Mouse (Mus musculus) intestine, postnatal 0 days (tissue): ENCODE measurements around the gene Eif1ax. TPM values are rescaled to one million over a fixed set of nuclear protein-coding genes. Genes with fewer than 3 reads are reported as not detected.
A peak's percentile ranks its signal among the peaks of the same experiment; 100 is the strongest.
"Not testable (repeated sequence)": the region's sequence is repeated elsewhere in the genome, so short reads cannot be mapped to it uniquely, and the experiment has no call there.

Experiments used
- ATAC-seq: fragments of 200-750 bp; cut with Nextera tagmentation; 2 replicates; pipeline ENCODE4 v1.8.0; 2017; ENCODE audit warnings: mild to moderate bottlenecking, moderate TSS enrichment, moderate library complexity
- H3K27ac ChIP-seq: fragments of 300-500 bp; sonication (generic); 2 replicates; pipeline ENCODE4 v1.5.1; 2014; ENCODE audit warnings: mild to moderate bottlenecking, low read depth, low read length, moderate library complexity
- H3K27me3 ChIP-seq: fragments of 300-500 bp; sonication (generic); replicated peaks from 2 replicates; pipeline ENCODE4 v1.6.1; 2014; ENCODE audit warnings: low read length, mixed read lengths; ENCODE audit not compliant: control insufficient read depth, insufficient read depth
- H3K36me3 ChIP-seq: fragments of 300-500 bp; sonication (generic); 2 replicates; pipeline ENCODE4 v1.6.1; 2014; ENCODE audit warnings: mild to moderate bottlenecking, moderate library complexity; ENCODE audit not compliant: control insufficient read depth, insufficient read depth
- H3K4me1 ChIP-seq: fragments of 300-500 bp; sonication (generic); replicated peaks from 2 replicates; pipeline ENCODE4 v1.6.1; 2014; ENCODE audit warnings: antibody characterized with exemption, low read length, mixed read lengths; ENCODE audit not compliant: control insufficient read depth, insufficient read depth
- H3K4me2 ChIP-seq: fragments of 300-500 bp; sonication (generic); replicated peaks from 2 replicates; pipeline ENCODE4 v1.6.1; 2014; ENCODE audit warnings: low read depth, mild to moderate bottlenecking, moderate library complexity
- H3K4me3 ChIP-seq: fragments of 300-500 bp; sonication (generic); 2 replicates; pipeline ENCODE4 v1.5.1; 2014; ENCODE audit warnings: low read depth, low read length
- H3K9ac ChIP-seq: fragments of 300-500 bp; sonication (generic); 2 replicates; pipeline ENCODE4 v1.6.1; 2014; ENCODE audit warnings: mild to moderate bottlenecking, low read depth, low read length
- H3K9me3 ChIP-seq: fragments of 300-500 bp; sonication (generic); 2 replicates; pipeline ENCODE4 v1.6.1; 2016; ENCODE audit warnings: mixed run types; ENCODE audit not compliant: control insufficient read depth
- CTCF ChIP-seq: sonication (generic); IDR thresholded peaks from 2 replicates; pipeline ENCODE4 v1.5.1; 2016; ENCODE audit warnings: low read depth, mild to moderate bottlenecking, control low read depth, antibody characterized with exemption, moderate library complexity
- WGBS: fragments of 180-500 bp; shearing (Covaris S2); extraction: QIAGEN DNeasy Blood & Tissue Kit; methylation state at CpG from one replicate; pipeline ENCODE4 v1.1.7; 2014; 5-methylcytosine and 5-hydroxymethylcytosine counted together
- polyA plus RNA-seq: library from polyadenylated mRNA; unstranded; fragments of >200 nt; fragmentation: Nextera tagmentation; extraction: Ambion mirVana; gene quantifications from 2 replicates; pipeline ENCODE4 v1.2.1, GENCODE M21; 2015

Gene Eif1ax
- polyA plus RNA-seq, 1 experiment from 2014 or later = 51.0 TPM

DNA sequence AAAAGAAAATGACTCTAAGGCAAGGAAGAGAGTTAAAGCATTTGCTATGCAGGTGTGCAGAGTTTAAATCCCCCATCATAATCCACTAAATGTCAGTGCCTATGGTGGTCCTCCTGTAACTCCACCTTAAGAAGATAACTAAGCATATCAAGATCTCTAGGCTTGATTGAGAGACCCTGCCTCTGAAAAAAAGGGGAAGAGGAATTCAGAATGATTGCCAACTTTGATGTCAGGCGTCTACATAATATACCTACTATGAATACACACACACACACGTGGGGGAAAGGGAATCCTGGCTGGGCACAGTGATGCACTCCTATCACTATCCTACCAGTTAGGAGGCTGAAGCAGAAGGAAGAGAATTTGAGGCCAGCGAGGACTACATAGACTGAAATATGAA, 19.3 kb downstream of the Eif1ax start:
- WGBS = 73% methylated on average over 3 of the region's 3 CpGs
- H3K27me3 ChIP-seq = no peaks in the 10 kb centered on the region
- no peak for ATAC-seq
- H3K4me3 ChIP-seq = no peak overlapping the region
- no peak overlapping the region for H3K27ac ChIP-seq
- TF ChIP-seq CTCF = no peak
- H3K4me2 ChIP-seq = no peak overlapping the region
- no peaks in the 10 kb centered on the region for H3K4me1 ChIP-seq
- no peaks in the 10 kb centered on the region for H3K9me3 ChIP-seq
- no peak overlapping the region for H3K9ac ChIP-seq
- no peaks in the 10 kb centered on the region for H3K36me3 ChIP-seq

DNA sequence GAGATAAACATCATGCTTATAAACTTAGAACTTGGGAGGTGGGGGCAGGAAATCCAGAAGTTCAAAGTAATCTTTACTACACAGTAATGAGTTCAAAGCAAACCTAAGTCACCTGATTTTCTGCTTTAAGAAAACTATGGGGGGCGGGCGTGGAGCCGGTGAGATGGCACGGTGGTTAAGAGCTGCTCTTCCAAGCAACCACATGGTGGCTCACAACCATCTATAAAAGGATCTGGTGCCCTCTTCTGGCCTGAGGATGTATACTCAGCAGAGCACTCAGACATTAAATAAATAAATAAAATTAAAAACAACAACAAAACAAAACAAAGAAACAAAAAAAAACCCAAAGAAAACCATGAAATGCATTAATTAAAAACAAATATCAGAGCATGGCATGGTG, 37.3 kb downstream of the Eif1ax start:
- TF ChIP-seq CTCF = peak; percentile 65
- H3K9me3 ChIP-seq = no peaks in the 10 kb centered on the region
- no peaks in the 10 kb centered on the region for H3K4me1 ChIP-seq
- no peak overlapping the region for H3K27ac ChIP-seq
- no peak overlapping the region for H3K4me2 ChIP-seq
- no peak for ATAC-seq
- no peak overlapping the region for H3K9ac ChIP-seq
- H3K27me3 ChIP-seq = 0 out of 2 replicates have a peak, but pooled peaks cover 3% of the 10 kb centered on the region
- H3K4me3 ChIP-seq = no peak overlapping the region
- WGBS = 25% methylated on average over 4 of the region's 4 CpGs
- H3K36me3 ChIP-seq = no peaks in the 10 kb centered on the region

DNA sequence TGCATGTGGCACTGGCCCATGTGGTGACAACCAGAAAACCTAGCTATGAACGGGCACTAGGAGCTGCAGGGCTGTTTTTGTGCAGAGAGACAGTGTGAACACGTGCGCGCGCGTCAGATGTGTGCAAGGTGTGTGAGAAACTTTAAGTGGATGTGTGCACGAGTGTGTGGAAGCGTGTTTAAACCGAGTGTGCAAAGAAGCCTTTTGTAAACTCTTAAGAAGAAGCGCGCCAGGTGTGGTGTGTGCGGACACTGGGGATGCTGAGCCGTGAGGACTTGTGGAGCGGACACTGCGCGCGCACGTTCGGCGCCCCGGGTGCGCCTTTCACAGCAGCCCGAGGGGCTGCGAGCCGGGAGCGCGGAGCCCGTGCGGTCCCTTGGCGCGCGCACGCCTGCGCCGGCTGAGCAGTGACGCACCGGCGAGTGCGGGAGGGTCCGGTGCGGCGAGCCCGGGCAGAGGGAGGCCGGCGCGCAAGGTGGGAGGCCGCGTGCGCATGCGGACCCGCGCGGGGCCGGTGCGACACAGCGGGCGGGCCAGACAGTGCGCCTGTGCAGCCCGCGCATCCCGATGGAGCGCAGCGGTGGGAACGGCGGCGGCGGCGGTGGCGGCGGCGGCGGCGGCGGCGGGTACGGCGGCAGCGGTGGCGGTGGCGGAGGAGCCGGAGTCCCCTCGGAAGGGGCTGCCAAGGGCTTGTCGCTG, 42.3 kb downstream of the Eif1ax start, which contains the start of gene Map7d2:
TSS of gene Map7d2 (plus strand) at position 443 of the 699 bp plus-strand sequence.
- H3K4me2 ChIP-seq = peak within 1 kb of the TSS; percentile 84
- no peak for TF ChIP-seq CTCF
- WGBS = 16% methylated on average over 42 of the region's 83 CpGs

DNA sequence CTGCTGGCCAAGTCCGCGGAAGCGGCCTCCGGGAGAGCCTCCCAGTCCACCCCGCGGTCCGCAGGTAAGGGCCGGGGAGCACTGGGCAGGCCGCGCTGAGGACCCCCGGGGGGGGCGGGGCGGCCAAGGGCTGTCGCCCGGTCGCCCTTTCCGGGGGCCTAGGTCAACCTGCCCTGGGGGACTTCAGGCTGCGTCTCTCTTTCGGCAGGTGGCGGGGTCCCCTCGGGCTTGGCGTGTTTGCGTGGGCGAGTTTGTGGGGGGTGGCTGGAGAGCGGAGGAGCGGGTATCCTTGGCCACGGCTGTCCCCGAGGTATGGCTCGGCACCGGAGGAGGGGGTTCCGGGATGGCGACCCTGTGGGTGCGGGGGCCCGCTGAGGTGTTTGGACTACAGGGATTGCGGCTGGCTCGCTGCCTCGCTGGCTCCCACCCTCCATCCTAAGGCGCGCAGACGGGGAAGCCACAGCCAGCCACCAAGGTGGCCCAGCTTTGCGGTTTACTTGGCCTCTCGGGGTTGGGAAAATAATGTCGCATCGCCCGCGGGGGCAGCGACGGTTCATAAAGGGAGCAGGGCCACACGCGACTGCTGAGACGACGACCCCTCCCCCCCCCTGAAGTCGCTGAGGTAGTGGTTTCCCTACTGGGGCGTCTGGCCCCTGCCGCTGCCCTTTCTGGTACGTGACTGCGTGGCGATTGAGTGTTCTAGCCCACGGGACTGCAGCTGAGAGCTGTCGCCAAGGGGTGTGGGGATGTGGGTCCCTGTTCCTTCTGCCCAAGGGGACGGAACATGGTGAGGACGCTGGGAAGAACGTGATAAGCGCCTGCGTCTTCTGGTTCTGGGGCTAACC, 43.1 kb downstream of the Eif1ax start:
- H3K27me3 ChIP-seq = peaks cover 19% of the 10 kb centered on the region; the same call in 1 of the 2 replicates
- WGBS = 19% methylated on average over 58 of the region's 65 CpGs
- no peak for ATAC-seq
- no peaks in the 10 kb centered on the region for H3K36me3 ChIP-seq
- H3K4me2 ChIP-seq = peak overlapping the region; percentile 84
- no peak for TF ChIP-seq CTCF
- H3K4me1 ChIP-seq = no peaks in the 10 kb centered on the region; the same call in 1 of the 2 replicates
- no peaks in the 10 kb centered on the region for H3K9me3 ChIP-seq
- no peak overlapping the region for H3K9ac ChIP-seq
- H3K4me3 ChIP-seq = peak overlapping the region; percentile 46
- H3K27ac ChIP-seq = no peak overlapping the region

More for the DNA sequence above, 42.3 kb downstream of the Eif1ax start, which contains the start of gene Map7d2:
- Histone ChIP-seq H3K9ac (no peak within 1 kb of the TSS), H3K27ac (no peak within 1 kb of the TSS), H3K27me3 (peaks cover 19% of the 10 kb centered on the region; the same call in 1 of the 2 replicates), H3K36me3 (no peaks in the 10 kb centered on the region), H3K4me3 (peak within 1 kb of the TSS; percentile 46), H3K4me1 (no peaks in the 10 kb centered on the region; the same call in 1 of the 2 replicates), H3K9me3 (no peaks in the 10 kb centered on the region)
- no peak for ATAC-seq

DNA sequence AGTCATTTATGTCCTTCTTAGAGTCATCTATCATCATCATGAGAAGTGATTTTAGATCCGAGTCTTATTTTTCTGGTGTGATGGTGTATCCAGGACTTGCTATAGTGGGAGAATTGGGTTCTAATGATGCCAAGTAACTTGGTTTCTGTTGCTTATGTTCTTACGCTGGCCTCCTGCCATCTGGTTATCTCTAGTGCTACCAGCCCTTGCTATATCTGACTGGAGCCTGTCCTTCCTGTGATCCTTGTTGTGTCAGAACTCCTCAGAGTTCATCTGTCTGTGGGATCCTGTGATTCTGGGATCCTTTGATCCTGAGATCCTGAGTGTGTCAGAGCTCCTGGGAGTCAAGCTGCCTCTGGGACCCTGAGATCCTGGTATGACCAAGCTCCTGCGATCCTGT, 58.5 kb downstream of the Eif1ax start:
- H3K36me3 ChIP-seq, H3K9ac ChIP-seq, H3K27ac ChIP-seq, H3K9me3 ChIP-seq, H3K4me2 ChIP-seq, ATAC-seq, H3K4me1 ChIP-seq, H3K27me3 ChIP-seq, H3K4me3 ChIP-seq: not testable (repeated sequence)
- WGBS = 84% methylated on average over 3 of the region's 3 CpGs

Other genes with a start within 250 kb of the Eif1ax start
- gene Rps6ka3, start 161.9 kb upstream of the Eif1ax start, polyA plus RNA-seq = 4.9 TPM in 2 replicates
- gene Map7d2, start 42.4 kb downstream of the Eif1ax start, polyA plus RNA-seq = 0.93 and 1.0 TPM in 2 replicates
- 5.0 and 5.1 TPM in 2 replicates for gene Bclaf3, start 154.5 kb downstream of the Eif1ax start, polyA plus RNA-seq